ENCODE assay signal across 8 mouse cellular contexts in genomic region chr2:25054221-25055067, GRCm38 (mm10). TPM values are rescaled to one million over a fixed set of nuclear protein-coding genes. Genes with fewer than 3 reads are reported as not detected.
DNase-seq lines count a peak whose midpoint lies in the region; ATAC-seq lines count a peak whose summit lies in the region.

Gene Nsmf, plus strand, starts transcription at chr2:25054355.

- no peaks in the 10 kb centered on the region for H3K9me3 ChIP-seq in megakaryocyte, embryonic 14.5 days

- peak; percentile 57 for DNase-seq in ZHBTc4 (ENCODE audit: low read depth, low spot score)
- DNase-seq in gastrocnemius, adult 8-10 months (ENCODE audit: low spot score in 2 of 2) = peak; percentile 82 to 83
- DNase-seq in hindlimb bud, embryonic 11.5 days (ENCODE audit: extremely low spot score, low read depth, low spot score) = peak; percentile 41
- peak; percentile 75 to 82 for DNase-seq in left cerebral cortex, adult 8-10 months (ENCODE audit: low spot score in 2 of 2)
- DNase-seq in right cerebral cortex, postnatal 10 days (ENCODE audit: low spot score in 2 of 2) = peak; percentile 92 to 94
- peak; percentile 86 for DNase-seq in urinary bladder, postnatal 25 days (ENCODE audit: low spot score)

- peaks cover 8% of the 10 kb centered on the region for H3K27me3 ChIP-seq in megakaryocyte, embryonic 14.5 days (replicated peaks)

- H3K4me3 ChIP-seq in megakaryocyte, embryonic 14.5 days (replicated peaks) = peak within 1 kb of the TSS; percentile 95

- ATAC-seq in common myeloid progenitor, adult 5-6 weeks (replicated peaks; ENCODE audit: low read depth, poor library complexity, severe bottlenecking) = peak; percentile 86

- peaks cover 85% of the 10 kb centered on the region for H3K36me3 ChIP-seq in megakaryocyte, embryonic 14.5 days (replicated peaks; ENCODE audit: low read length)

- peaks cover 44% of the 10 kb centered on the region for H3K4me1 ChIP-seq in megakaryocyte, embryonic 14.5 days

RNA-seq across cellular contexts. Expression of gene Nsmf, which starts in this region (rescaled TPM):
- 9.6 and 15.2 TPM in 2 replicates for total RNA-seq in common myeloid progenitor, adult 5-6 weeks (2017)
- 1 to 10 TPM; 5.6 to 8.4 (median 7.2) TPM for total RNA-seq in gastrocnemius, adult 8-10 months (2022)
- 100 to 1,000 TPM; 404 to 462 (median 421) TPM for total RNA-seq in left cerebral cortex, adult 8-10 months (2022)
- 24.0 and 32.1 TPM in 2 replicates for polyA plus RNA-seq in megakaryocyte, embryonic 14.5 days (2012; ENCODE audit: insufficient read depth, low replicate concordance)

Comparison
In these comparisons a context has a peak if more than half of its experiments do, and no peak if none do; other contexts are left out.
1. Peak in every context shown above with its lines: DNase-seq, ATAC-seq and H3K4me3 ChIP-seq.
2. RNA of gene Nsmf (total RNA-seq): 404 to 462 TPM in left cerebral cortex, adult 8-10 months; 9.6 to 15.2 TPM in common myeloid progenitor, adult 5-6 weeks and 5.6 to 8.4 TPM in gastrocnemius, adult 8-10 months; every median in the first group is over 10 times any median in the second.
3. DNase-seq: peak in every context shown above with its lines; median percentile 93 in right cerebral cortex, postnatal 10 days; 86 in urinary bladder, postnatal 25 days; 82 in gastrocnemius, adult 8-10 months; 78 in left cerebral cortex, adult 8-10 months; 57 in ZHBTc4; 41 in hindlimb bud, embryonic 11.5 days.